Mouse (Mus musculus) mature B cell (primary cell): Measurements from ENCODE around the gene Map2k3.

Source experiments
- in situ Hi-C: fragments of 300-500 bp; cut with MboI; formaldehyde crosslinking; loops from 2 replicates; pipeline ENCODE4 v1.14.3; 2019

The Map2k3 gene

GRCm38 (mm10) chr11:60924981-60925380 is 6.9 kb upstream of the Map2k3 start:
- in situ Hi-C loops = no loop called here

GRCm38 (mm10) chr11:60927264-60927663 is 4.6 kb upstream of the Map2k3 start:
- in situ Hi-C loops = no loop called here

- in situ Hi-C loops = no loop called here
These were observed 1.0 kb upstream of the Map2k3 start for GRCm38 (mm10) chr11:60930724-60931281.

DNA sequence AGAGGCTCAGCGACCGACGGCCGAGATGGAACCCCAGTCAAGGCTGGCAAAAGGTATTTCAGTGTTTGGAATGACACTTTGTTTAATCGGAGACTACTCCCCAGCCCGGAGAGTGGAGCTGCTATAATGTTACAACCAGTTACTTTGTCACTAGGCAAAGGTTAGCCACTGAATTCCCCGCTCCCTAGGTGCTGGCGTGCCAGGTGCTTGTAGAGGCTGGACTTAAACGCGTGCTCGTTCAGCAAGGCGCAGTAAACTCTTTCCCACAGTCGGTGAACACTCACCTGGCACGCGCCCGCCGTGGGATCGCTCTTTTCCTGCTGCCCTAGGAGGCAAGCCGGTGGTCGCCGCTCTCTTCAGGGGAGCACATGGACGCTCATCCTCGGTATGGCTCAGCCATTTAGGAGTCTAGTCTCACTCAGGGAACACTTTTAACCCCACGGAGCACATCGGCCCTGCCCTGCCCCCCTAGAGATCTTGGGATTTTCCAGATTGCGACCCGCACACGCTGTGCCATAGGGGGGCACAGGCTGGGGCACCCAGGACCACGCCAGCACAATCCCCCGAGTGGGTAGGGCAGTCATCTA is 458 bp upstream of the Map2k3 start:
- in situ Hi-C loops = no loop called here

DNA sequence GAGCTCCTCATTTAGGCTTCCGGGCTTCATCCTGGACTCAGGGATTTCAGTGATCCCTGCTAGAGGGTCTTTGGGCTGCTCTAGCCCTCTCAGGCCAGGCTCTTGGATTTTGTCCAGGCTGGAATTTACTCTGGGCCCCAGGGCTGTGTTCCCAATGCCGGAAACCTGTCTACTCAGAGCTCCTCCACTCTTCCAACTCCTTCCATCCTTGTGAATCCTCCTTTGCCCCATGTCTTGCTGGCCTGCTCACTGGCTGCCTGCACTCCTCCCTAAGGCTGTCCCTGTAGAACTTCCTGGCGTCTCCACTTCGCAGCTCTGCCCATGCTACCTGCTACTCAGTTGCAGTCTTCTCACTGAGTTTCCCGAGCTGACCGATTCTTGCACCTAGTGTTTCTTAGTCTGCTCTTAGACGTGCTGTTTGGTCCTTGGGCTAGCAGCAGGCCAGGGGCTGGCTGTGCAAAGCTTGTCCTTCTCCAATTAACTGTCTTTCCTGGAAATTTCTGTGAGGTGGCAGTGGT is 729 bp downstream of the Map2k3 start:
- in situ Hi-C loops = no loop called here

DNA sequence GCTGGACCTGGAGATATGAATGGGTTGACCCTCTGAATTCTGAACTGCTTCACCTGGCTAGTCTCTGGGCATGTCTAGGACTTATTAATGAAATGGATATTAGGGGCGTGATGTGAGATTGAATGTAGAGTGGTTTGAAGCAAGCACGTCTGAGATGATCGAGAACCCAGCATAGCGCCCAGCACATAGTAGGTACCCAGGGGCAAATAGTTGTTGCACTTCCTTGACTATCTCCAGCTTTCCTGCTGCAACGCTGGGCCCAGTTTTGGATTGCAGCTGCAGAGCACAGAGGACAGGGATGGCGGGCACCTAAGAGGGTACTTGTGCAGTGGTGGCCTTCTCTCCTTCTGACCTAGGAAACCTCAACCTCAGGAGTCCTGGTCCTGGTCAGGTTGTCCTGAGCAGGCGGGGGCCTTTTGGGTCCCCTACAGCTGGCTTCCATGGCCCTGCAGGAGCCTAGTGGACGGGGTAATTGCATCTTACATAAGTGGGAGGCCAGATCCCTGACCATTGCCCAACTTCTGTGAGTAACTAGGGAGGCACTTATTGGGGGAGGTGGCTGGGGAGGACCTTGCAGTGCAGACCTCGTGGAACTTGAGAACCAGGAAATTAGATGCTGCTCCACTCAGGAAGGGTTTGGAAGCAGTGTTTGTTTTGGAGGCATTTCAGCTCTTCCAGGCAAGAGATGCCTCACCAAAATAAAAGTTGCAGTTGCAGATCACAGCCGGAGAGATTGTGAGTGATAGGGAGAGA is 1.5 kb downstream of the Map2k3 start:
- in situ Hi-C loops = no loop called here

DNA sequence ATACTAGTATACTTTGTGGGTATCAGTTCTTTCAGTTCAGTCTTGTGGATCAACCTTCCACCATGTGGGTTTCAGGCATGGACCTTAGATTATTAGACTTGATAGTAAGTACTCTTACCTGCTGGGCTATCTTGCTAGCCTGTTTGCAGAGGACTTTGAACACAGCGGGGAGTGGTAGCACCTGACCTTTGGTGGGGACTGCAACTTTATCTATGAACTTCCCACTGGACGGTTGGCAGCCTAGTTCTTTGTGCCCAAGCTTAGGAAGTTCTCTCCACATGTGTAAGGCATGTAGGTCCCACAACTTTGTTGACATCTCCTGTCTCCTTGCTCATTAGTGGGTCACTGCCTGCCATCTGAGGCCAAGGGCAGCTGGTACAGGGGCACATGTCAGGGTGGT is 3.0 kb downstream of the Map2k3 start:
- in situ Hi-C loops = no loop called here

GRCm38 (mm10) chr11:60935326-60935974 is 3.6 kb downstream of the Map2k3 start:
- in situ Hi-C loops = no loop called here

DNA sequence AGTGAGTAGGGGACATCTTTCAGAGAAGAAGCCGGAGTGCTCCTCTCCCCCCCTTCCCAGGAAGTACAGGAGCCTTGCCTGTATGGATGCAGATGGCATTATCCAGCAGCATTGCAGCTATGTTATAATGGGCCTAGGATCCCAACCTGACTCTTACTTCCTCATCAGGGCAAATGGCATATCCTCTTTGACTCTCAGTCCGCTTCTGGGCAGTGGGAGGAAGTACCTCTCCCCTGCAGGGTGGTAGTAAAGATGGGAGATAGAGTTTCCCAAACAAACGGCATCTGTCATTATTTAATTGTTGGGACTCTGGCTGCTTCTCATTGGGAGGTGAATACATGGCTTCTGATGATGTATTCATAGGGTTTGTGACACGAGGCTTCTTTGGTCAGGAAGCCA is 4.1 kb downstream of the Map2k3 start:
- in situ Hi-C loops = no loop called here

DNA sequence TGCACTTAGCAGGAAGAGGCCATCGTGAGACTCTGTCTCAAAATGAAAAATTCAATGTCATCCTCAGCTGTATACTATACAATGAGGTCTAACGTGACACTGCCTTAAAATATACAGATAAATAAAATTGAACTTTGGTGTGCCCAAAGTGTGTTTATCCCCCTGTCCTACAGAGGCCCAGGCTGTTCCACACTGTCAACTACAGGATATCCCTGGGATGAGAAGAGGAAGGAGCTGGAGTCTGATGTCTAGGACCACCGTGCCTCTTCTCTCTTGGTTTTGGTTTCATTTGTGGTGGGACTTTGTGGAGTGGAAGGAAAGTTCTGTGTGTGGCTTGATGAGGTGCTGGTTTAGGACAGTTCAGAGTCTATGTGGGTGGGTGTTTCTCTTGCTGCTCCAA is 5.8 kb downstream of the Map2k3 start:
- in situ Hi-C loops = no loop called here

- in situ Hi-C loops = no loop called here
These were observed 7.7 kb downstream of the Map2k3 start for GRCm38 (mm10) chr11:60939487-60939886.

DNA sequence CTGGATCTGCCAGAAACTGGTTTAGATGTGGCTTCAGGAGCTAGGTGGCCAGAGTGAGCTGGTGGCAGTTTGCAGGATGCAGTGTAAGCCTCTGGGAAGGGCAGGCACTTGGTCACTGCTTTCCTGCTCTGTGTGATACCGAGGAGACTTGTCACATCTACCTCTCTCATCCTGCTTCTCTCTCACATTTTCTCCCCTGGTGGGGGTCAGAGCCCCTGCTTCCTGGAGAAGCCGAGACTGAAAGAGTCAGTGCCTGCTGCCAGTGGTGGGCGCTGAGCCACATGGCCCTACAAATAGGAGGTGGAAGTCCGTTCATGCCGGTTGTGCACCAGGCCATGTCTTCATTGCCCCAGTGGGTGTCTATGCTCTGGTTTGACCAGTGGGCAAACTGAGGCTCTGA is 8.7 kb downstream of the Map2k3 start:
- in situ Hi-C loops = no loop called here

DNA sequence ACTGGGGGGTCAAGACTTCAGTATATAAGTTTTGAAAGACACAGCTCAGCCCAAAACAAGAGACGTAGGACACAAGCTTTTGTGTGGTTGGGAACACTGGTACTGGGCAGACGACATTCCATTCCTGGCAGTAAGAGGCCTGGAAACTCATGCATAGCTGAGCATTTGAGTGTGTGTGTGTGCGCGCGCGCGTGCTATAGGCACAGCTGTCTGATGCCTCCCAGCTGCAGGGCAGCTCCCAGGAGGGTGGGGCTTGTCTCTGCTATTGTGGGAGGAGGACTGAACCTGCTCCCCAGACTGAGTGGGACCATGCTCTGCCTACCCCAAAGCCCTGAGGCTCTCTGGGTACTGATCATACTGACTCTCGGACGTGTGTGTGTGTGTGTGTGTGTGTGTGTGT is 9.5 kb downstream of the Map2k3 start:
- in situ Hi-C loops = no loop called here

- in situ Hi-C loops = no loop called here
These were observed 10.6 kb downstream of the Map2k3 start for GRCm38 (mm10) chr11:60942263-60943015.

DNA sequence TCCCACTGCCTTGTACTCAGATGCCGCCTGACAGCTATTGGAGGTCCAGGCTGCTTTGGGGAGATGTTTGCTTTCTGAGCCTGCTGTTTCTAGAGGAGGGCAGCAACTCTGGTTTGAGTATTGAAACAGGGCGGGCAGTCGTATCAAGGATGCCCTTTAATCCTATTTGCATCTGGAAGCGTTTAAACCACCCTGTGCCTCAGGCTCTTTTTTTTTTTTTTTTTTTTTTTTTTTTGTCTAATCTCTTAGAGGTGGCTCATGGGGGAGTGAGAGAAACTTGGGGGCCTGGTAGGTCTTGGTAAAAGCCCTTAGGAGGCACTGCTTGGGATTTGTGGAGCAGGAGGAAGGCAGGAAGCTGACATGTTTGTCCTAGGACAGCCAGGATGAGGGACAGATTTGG is 13.2 kb downstream of the Map2k3 start:
- in situ Hi-C loops = no loop called here

GRCm38 (mm10) chr11:60951896-60952295 is 20.1 kb downstream of the Map2k3 start:
- in situ Hi-C loops = no loop called here

DNA sequence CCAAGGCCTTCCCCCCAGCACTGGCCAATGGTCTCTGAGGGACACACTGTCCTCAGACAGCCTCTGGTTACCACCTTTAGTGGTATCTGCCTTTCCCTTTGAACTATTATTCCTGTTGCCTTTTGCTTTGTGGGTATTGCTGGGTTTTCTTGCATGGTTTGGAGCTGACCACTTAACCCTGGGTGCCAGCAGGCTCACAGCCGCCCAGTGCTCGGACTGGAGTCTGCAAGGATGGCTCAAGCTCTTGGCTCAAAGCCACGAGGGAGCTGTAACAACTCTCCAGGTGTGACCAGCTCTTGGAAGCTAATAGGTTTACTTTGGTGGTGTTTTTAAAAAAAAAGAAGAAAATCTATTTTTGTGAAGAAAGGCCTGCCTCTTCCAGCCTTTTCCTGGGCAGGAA is 20.5 kb downstream of the Map2k3 start:
- in situ Hi-C loops = no loop called here

- in situ Hi-C loops = no loop called here
These were observed 21.2 kb downstream of the Map2k3 start for GRCm38 (mm10) chr11:60952986-60953385.

DNA sequence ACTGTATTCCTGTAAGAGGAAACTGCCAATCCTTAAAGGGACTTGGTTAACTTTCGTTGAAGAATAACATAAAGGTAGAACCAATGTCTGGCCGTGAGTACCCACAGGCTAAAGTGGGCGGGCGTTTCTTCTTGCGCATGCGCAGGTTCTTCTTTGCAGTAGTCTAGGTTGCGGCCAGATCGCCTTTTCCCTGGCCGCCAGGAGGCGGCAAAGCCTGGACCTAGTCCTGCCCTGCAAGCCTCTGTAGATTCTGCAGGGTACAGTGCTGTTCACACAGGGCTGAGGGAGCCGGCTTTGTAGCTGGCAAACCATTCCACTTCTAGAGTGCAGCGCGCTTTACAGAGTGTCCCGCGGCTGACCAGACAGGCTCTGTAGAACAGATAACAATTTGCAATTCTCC is 22.0 kb downstream of the Map2k3 start:
- in situ Hi-C loops = no loop called here

GRCm38 (mm10) chr11:60954255-60955104 is 22.6 kb downstream of the Map2k3 start:
- in situ Hi-C loops = no loop called here
